Mouse (Mus musculus) brown adipose tissue, adult 24 weeks (tissue): ENCODE results near the gene Fcrl5. TPM values are rescaled to one million over a fixed set of nuclear protein-coding genes. Genes with fewer than 3 reads are reported as not detected.

Source experiments
- H3K27ac ChIP-seq: fragments of 200-500 bp; replicated peaks from 2 replicates; pipeline ENCODE4 v1.5.1; 2012; ENCODE audit warnings: low read depth, mild to moderate bottlenecking, low read length
- H3K4me1 ChIP-seq: fragments of 200-500 bp; 2 replicates; pipeline ENCODE4 v1.6.1; 2012; ENCODE audit warnings: low read length, mixed read lengths; ENCODE audit not compliant: control insufficient read depth, insufficient read depth, insufficient read length
- H3K4me3 ChIP-seq: fragments of 200-500 bp; 2 replicates; pipeline ENCODE4 v1.5.1; 2012; ENCODE audit warnings: low read depth, mild to moderate bottlenecking, low read length, moderate library complexity; ENCODE audit not compliant: insufficient read depth
- polyA plus RNA-seq: library from polyadenylated mRNA; stranded (reverse); fragments of >200 nt; gene quantifications from 2 replicates; pipeline ENCODE4 v1.2.4, GENCODE M21; 2012; ENCODE audit not compliant: missing spikeins, insufficient read depth, insufficient read length

Fcrl5 gene
- polyA plus RNA-seq, 1 experiment = not detected

DNA sequence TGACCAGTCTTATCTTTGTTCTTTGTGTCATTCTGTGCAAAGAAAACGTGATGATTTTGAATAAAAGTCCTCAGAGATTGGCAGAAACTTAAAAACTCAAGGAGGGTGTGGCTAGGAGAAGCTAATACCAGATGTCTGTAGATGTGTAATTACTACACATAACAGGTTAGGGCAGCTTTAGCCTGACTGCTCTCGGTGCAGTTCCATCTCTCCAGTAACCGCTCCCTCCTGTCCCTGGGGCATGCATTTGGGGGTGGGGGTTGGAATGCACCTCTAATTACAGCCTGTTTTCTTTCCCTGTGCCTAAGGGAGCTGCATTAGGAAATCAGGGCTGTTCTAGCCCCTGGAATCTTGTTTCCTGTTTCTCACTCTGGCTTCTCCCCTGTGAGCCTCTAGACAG, 94.7 kb downstream of the Fcrl5 start:
- Histone ChIP-seq H3K27ac (no peak overlapping the region), H3K4me3 (no peak overlapping the region), H3K4me1 (peaks cover 3% of the 10 kb centered on the region; the same call in 1 of the 2 replicates)

DNA sequence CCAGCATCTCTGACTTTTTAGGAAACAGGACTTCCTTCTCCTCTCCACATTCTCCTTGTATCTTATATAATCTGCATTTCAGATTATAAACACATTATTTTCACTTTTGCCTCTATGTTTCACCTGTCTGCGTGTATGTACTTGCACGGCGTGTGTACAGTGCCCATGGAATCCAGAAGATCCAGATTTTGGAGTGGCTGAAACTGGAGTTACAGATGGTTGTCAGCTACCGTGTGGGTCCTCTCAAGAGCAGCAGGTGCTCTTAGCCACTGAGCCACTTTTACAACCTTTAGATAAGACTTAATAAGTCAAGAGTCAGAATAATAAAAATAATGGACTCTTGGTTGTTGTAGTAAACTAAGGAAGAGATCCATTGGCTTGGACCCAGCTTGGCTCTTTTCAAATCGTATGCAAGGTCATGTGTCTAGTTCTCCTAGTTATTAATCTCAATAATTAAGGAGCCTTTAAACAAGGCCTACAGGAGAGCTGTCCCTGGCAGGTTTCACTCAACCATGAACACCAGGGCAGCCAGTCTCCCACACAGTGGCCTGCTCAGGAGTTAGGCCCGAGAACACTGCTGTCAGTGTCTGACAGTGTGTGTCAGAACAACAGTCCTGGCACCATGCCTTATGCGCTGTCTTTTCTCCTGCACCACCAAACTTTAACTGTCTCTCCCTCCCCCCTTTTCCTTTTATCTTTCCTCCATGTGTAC, 98.2 kb downstream of the Fcrl5 start:
- Histone ChIP-seq H3K4me1 (no peaks in the 10 kb centered on the region), H3K27ac (no peak overlapping the region), H3K4me3 (no peak overlapping the region)

DNA sequence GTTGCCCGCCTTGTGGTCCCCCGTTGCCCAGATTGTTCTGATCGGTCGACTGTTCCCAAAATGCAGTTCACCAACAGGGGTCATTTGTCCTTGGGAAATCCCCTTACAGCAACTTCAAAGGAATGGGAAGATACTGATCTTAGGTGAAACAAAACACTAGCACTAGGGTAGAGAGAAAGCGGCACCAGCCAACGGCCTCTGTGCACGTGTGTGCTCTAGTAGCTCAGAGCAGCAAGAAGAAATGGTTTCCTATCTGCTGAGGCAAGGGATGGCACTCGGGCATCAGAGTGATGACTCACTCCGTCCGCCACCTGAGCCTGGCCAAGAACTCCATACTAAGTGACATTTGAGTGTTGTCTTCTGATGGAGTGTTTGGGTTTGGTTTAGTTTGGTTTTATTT, 102.5 kb downstream of the Fcrl5 start:
- Histone ChIP-seq H3K4me1 (peaks cover 23% of the 10 kb centered on the region), H3K4me3 (no peak overlapping the region), H3K27ac (no peak overlapping the region)

DNA sequence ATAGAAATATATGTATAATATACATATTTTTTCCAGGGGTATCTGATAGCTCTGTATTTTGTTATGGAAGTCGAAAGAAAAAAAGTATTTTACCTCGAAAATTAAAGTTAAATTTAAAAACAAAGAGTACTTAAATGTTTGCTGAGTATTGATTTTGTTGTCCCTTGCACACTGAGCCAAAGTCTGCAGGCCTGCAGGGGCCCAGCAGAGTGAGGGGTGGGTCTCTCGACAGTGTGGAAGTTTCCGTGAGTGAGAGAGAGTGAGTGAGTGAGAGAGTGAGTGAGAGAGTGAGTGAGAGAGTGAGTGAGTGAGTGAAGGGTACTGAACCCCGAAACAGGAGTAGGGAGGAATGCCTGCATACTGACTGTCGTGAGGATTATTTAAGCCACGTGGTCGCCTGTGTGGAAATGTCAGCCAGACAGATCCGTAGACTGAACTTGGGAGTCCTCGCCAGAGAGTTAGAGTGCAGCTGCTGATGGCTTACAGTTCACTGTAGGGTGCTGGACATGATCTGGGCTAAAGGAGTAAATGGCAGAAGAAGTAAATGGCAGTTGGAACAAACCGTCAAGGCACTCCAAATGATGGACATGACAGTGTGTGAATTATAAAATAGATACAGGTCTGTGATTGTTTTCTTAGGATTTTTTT, 104.6 kb downstream of the Fcrl5 start:
- peaks cover 23% of the 10 kb centered on the region for H3K4me1 ChIP-seq
- no peak overlapping the region for H3K27ac ChIP-seq
- no peak overlapping the region for H3K4me3 ChIP-seq

DNA sequence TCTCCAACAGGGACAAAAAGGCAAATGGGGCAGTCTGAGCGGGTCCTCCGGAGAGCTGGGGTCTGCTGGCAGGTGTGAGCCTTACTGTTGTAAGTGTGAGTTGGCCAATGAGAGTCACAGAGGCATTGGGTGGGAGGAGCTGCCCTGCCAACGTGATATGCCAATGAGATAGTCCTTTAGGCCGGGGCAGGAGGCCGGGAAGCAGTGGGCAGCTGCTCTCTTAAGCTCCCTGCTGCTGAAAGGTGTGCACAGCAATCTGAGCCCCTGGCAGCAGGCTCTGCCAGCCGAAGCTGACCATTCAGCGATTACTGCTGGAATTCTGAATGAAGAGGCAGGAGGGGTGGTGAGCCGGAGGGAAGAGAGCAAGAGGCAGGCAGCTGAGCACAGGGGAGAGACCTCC, 105.1 kb downstream of the Fcrl5 start:
- Histone ChIP-seq H3K4me1 (peaks cover 23% of the 10 kb centered on the region), H3K4me3 (no peak overlapping the region), H3K27ac (no peak overlapping the region)

DNA sequence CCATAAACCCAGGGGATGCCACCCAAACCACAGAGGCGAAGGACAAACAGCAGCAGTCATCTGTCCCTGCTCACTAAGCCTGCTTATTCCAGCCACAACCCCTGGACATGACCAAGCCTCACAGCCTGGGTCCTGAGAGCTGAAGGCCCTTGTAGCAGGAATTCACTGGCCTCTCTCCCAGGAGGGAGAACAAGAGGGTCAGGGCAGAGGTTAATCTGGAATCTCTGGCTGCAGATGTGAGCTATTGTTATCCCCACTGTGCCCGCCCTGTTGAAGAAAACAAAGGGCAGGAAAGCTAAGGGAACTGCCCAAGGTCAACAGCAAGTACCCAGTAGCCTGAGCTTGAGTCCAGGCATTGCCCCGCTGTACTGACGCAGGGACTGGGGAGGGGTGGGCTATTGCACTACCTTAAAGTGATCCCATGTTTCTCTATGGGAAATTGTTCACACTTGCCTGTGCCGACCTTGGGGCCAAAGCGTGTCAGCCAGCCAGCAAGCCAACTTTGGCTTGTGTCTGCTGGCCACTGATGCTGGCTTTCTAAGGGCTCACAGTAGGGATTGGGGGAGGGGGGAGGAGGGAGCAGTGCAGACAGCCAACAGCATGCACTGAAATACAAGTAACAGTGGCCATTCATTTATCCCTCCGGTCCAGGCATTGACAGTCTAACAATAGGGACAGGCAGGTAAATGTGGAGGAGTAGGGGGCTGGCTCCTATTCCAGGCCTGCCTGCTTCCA, 107.1 kb downstream of the Fcrl5 start:
- H3K4me1 ChIP-seq = peaks cover 23% of the 10 kb centered on the region
- H3K27ac ChIP-seq = peak overlapping the region; percentile 13; the same call in 1 of the 2 replicates
- no peak overlapping the region for H3K4me3 ChIP-seq

DNA sequence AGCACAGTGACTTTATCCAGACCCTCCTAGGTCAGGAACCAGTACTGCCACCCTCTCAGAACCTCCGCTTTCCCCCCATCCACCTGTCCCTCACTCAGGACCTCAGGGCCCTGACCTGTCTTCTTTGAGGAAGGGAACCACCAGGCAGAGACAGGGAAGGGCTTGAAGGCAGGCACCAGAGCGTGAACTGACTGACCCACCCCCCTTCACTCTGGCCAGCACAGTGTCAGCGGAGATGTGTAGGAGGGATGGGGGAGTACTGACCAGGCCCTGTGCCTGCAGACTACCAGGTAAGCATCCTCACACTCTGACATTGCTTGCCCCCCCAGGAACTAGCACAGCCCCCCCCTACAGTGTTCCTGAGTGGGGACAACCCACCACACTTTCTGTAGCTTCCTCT, 110.0 kb downstream of the Fcrl5 start:
- Histone ChIP-seq H3K4me1 (peaks cover 23% of the 10 kb centered on the region), H3K4me3 (no peak overlapping the region), H3K27ac (no peak overlapping the region)

DNA sequence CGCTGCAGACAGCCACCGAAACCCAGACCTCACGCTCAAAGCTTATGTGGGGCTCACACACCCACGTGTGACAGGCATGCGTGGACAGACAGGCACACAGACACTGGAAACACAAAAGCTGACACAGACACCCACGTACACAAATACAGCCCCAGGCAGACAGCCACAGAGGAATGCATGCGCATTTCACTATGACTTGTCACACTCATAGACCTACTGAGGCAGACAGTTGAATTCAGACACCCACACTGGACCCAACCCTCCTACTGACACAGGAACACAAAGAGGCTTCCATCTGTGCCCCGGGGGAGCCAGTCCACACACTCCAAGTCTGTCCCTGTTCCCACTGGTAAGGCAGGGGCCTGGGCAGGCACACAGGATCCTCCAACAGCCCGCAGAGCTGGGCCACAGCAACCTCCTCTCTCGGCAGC, 110.7 kb downstream of the Fcrl5 start:
- Histone ChIP-seq H3K27ac (no peak overlapping the region), H3K4me1 (peaks cover 15% of the 10 kb centered on the region), H3K4me3 (no peak overlapping the region)

DNA sequence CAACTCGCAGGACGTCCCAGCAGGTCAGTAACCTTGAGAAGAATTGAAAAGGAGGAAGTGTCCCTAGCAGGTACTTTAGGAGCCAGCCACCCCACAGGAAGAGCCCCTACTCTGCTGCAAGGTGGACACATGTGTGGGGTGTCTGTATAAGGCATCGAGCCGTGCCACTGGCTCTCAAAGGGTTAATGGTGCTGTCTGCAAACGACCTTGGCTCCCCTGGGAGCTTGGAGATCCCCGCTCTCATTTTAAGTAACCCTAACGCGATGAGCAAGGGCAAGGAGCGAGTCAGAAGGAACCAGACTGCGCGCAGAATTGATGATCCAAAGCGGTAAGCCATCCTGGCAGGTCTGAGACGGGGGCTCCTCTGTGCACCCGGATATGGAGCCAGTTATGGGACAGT, 114.3 kb downstream of the Fcrl5 start:
- Histone ChIP-seq H3K4me1 (peaks cover 3% of the 10 kb centered on the region), H3K4me3 (no peak overlapping the region), H3K27ac (no peak overlapping the region)

Other genes starting within 250 kb of the Fcrl5 start
- 4.7 and 13.7 TPM in 2 replicates for gene Fcrls, start 172.0 kb upstream of the Fcrl5 start, polyA plus RNA-seq
- not detected in 2 replicates for gene Cd5l, start 77.9 kb upstream of the Fcrl5 start, polyA plus RNA-seq
- gene Fcrl1, start 59.4 kb upstream of the Fcrl5 start, polyA plus RNA-seq = not detected in 2 replicates
- 11.4 and 15.8 TPM in 2 replicates for gene Etv3, start 89.6 kb downstream of the Fcrl5 start, polyA plus RNA-seq
- gene Arhgef11, start 181.8 kb downstream of the Fcrl5 start, polyA plus RNA-seq = 18.3 and 18.7 TPM in 2 replicates